Mouse (Mus musculus) liver, adult 2 months (tissue): ENCODE results near the gene Rasa3.
A peak's percentile ranks its signal among the peaks of the same experiment; 100 is the strongest.

Experiments
- CTCF ChIP-seq: fragments of 200-500 bp; IDR thresholded peaks from 2 replicates; pipeline ENCODE4 v1.5.1; 2011; ENCODE audit warnings: low read depth, low read length, control low read depth
- POLR2A ChIP-seq: fragments of 200-500 bp; IDR thresholded peaks from 2 replicates; pipeline ENCODE4 v1.6.1; 2011; ENCODE audit warnings: low read length, control low read depth; ENCODE audit not compliant: insufficient read depth; ENCODE audit errors: extremely low read depth

DNA sequence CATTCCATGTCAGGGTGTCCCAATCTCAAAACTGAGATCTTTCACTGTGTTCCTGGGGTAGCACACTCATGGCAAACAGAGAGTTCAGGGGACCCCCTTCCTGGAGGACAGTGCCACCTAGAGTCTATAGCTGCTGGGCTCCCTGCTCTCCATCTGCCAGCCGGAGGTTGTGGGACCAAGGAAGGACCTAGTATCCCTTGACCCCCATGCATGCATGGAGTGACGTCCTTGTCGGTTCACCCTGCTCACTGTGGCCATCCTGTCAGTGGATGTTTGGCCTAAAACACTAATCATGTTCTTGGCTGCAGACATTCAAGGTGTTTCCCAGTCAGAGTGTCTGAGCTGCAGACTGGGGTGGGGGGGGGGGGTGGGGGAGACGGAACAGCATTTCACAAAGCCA is 129.2 kb downstream of the Rasa3 start:
- TF ChIP-seq CTCF = peak; percentile 68
- no peak for TF ChIP-seq POLR2A
